Mouse (Mus musculus) kidney, postnatal 0 days (tissue): Measurements from ENCODE around the gene Adamts2. TPM values are rescaled to one million over a fixed set of nuclear protein-coding genes. Genes with fewer than 3 reads are reported as not detected.

Experiments
- ATAC-seq: fragments of 200-750 bp; cut with Nextera tagmentation; replicated peaks from 2 replicates; pipeline ENCODE4 v1.8.0; 2017; ENCODE audit warnings: low read depth, moderate number of reproducible peaks, moderate TSS enrichment, moderate library complexity; ENCODE audit not compliant: low FRiP score
- DNase-seq: peaks from one replicate; pipeline ENCODE4 v3.0.0-alpha.2; 2016; ENCODE audit warnings: low spot score
- H3K27ac ChIP-seq: fragments of 300-500 bp; sonication (generic); 2 replicates; pipeline ENCODE4 v1.5.1; 2014; ENCODE audit warnings: mild to moderate bottlenecking
- H3K27me3 ChIP-seq: fragments of 300-500 bp; sonication (generic); 2 replicates; pipeline ENCODE4 v1.6.1; 2014; ENCODE audit warnings: low read length, mixed read lengths; ENCODE audit not compliant: insufficient read depth
- H3K36me3 ChIP-seq: fragments of 300-500 bp; sonication (generic); 2 replicates; pipeline ENCODE4 v1.6.1; 2014; ENCODE audit warnings: low read length, mixed read lengths; ENCODE audit not compliant: insufficient read depth
- H3K4me1 ChIP-seq: fragments of 300-500 bp; sonication (generic); replicated peaks from 2 replicates; pipeline ENCODE4 v1.6.1; 2014; ENCODE audit warnings: antibody characterized with exemption, low read length, mixed read lengths; ENCODE audit not compliant: insufficient read depth
- H3K4me2 ChIP-seq: fragments of 300-500 bp; sonication (generic); 2 replicates; pipeline ENCODE4 v1.6.1; 2014; ENCODE audit warnings: mild to moderate bottlenecking, low read length, moderate library complexity, mixed read lengths
- H3K4me3 ChIP-seq: fragments of 300-500 bp; sonication (generic); replicated peaks from 2 replicates; pipeline ENCODE4 v1.5.1; 2014; ENCODE audit warnings: low read depth, low read length
- H3K9ac ChIP-seq: fragments of 300-500 bp; sonication (generic); 2 replicates; pipeline ENCODE4 v1.6.1; 2014; ENCODE audit warnings: low read depth, low read length
- H3K9me3 ChIP-seq: fragments of 300-500 bp; sonication (generic); replicated peaks from 2 replicates; pipeline ENCODE4 v1.6.1; 2016; ENCODE audit warnings: low read length, inconsistent platforms, mixed read lengths
- CTCF ChIP-seq: IDR thresholded peaks from 2 replicates; pipeline ENCODE4 v1.5.1; 2016; ENCODE audit warnings: antibody characterized with exemption, low read depth, mild to moderate bottlenecking, moderate library complexity
- WGBS: fragments of 180-500 bp; shearing (Covaris S2); extraction: QIAGEN DNeasy Blood & Tissue Kit; methylation state at CpG from one replicate; pipeline ENCODE4 v1.1.7; 2014; 5-methylcytosine and 5-hydroxymethylcytosine counted together
- polyA plus RNA-seq: library from polyadenylated mRNA; unstranded; fragments of >200 nt; fragmentation: Nextera tagmentation; extraction: Ambion mirVana; gene quantifications from 2 replicates; pipeline ENCODE4 v1.2.1, GENCODE M21; 2015

Adamts2 gene
- polyA plus RNA-seq, 1 experiment from 2014 or later: 5.0 TPM

GRCm38 (mm10) chr11:50632270-50632669 lies 30.4 kb downstream of the Adamts2 start:
- Histone ChIP-seq H3K4me2 (no peak overlapping the region), H3K9ac (no peak overlapping the region), H3K9me3 (no peaks in the 10 kb centered on the region), H3K27me3 (no peaks in the 10 kb centered on the region), H3K36me3 (no peaks in the 10 kb centered on the region), H3K4me1 (peaks cover 15% of the 10 kb centered on the region), H3K4me3 (no peak overlapping the region), H3K27ac (no peak overlapping the region)
- TF ChIP-seq CTCF: no peak
- 10% methylated on average over 4 of the region's 4 CpGs for WGBS
- ATAC-seq (peak; percentile 68), DNase-seq (peak; percentile 89)

- Histone ChIP-seq H3K27ac (peak overlapping the region; percentile 32), H3K4me3 (no peak overlapping the region), H3K9ac (no peak overlapping the region), H3K9me3 (no peaks in the 10 kb centered on the region), H3K4me1 (peaks cover 15% of the 10 kb centered on the region), H3K27me3 (no peaks in the 10 kb centered on the region), H3K4me2 (no peak overlapping the region), H3K36me3 (no peaks in the 10 kb centered on the region)
- DNase-seq: peak; percentile 69
- 61% methylated on average over 2 of the region's 2 CpGs for WGBS
- 0 out of 2 replicates have a peak, but pooled peaks have one; percentile 33 for ATAC-seq
- no peak for TF ChIP-seq CTCF
Measured at GRCm38 (mm10) chr11:50635051-50635590, 33.2 kb downstream of the Adamts2 start.

- TF ChIP-seq CTCF: no peak
- no peak for ATAC-seq
- H3K4me3 ChIP-seq: no peak overlapping the region
- 94% methylated on average over 11 of the region's 11 CpGs for WGBS
- no peaks in the 10 kb centered on the region for H3K9me3 ChIP-seq
- no peak overlapping the region for H3K9ac ChIP-seq
- H3K27ac ChIP-seq: no peak overlapping the region
- H3K36me3 ChIP-seq: no peaks in the 10 kb centered on the region
- no peaks in the 10 kb centered on the region for H3K27me3 ChIP-seq
- H3K4me1 ChIP-seq: peaks cover 9% of the 10 kb centered on the region; the same call in 1 of the 2 replicates
- no peak overlapping the region for H3K4me2 ChIP-seq
- DNase-seq: no peak
Measured at GRCm38 (mm10) chr11:50637026-50637425, 35.1 kb downstream of the Adamts2 start.

- WGBS: 92% methylated on average over 13 of the region's 13 CpGs
- no peak for DNase-seq
Measured at GRCm38 (mm10) chr11:50638197-50638867, 36.4 kb downstream of the Adamts2 start.

GRCm38 (mm10) chr11:50638868-50639220 lies 37.0 kb downstream of the Adamts2 start:
- TF ChIP-seq CTCF: no peak

More at GRCm38 (mm10) chr11:50638197-50638867, 36.4 kb downstream of the Adamts2 start:
- Histone ChIP-seq H3K27ac (no peak overlapping the region), H3K27me3 (no peaks in the 10 kb centered on the region), H3K4me3 (no peak overlapping the region), H3K4me2 (no peak overlapping the region), H3K4me1 (no peaks in the 10 kb centered on the region), H3K9ac (no peak overlapping the region), H3K9me3 (no peaks in the 10 kb centered on the region), H3K36me3 (no peaks in the 10 kb centered on the region)
- ATAC-seq: no peak
- no peak for TF ChIP-seq CTCF

GRCm38 (mm10) chr11:50642583-50642982 lies 40.7 kb downstream of the Adamts2 start:
- Histone ChIP-seq H3K4me2 (no peak overlapping the region), H3K4me3 (no peak overlapping the region), H3K9me3 (no peaks in the 10 kb centered on the region), H3K27me3 (no peaks in the 10 kb centered on the region), H3K4me1 (no peaks in the 10 kb centered on the region), H3K9ac (no peak overlapping the region), H3K27ac (no peak overlapping the region), H3K36me3 (no peaks in the 10 kb centered on the region)
- 49% methylated on average over 3 of the region's 3 CpGs for WGBS
- no peak for TF ChIP-seq CTCF
- DNase-seq: no peak
- ATAC-seq: no peak

More at GRCm38 (mm10) chr11:50638868-50639220, 37.0 kb downstream of the Adamts2 start:
- Histone ChIP-seq H3K4me2 (no peak overlapping the region), H3K4me1 (no peaks in the 10 kb centered on the region), H3K9ac (no peak overlapping the region), H3K36me3 (no peaks in the 10 kb centered on the region), H3K4me3 (no peak overlapping the region), H3K27me3 (no peaks in the 10 kb centered on the region), H3K9me3 (no peaks in the 10 kb centered on the region), H3K27ac (no peak overlapping the region)
- no peak for DNase-seq
- 75% methylated on average over 3 of the region's 3 CpGs for WGBS
- no peak for ATAC-seq
